Mouse (Mus musculus): ENCODE data around the gene Ccnd3.

- TF ChIP-seq CTCF (IDR thresholded peaks at IDR 0.05; ENCODE audit: low read depth, low read length) (no peak), POLR2A (IDR thresholded peaks at IDR 0.05; ENCODE audit: borderline replicate concordance, low read depth, low read length) (no peak)
These were observed 67.6 kb downstream of the Ccnd3 start for GRCm38 (mm10) chr17:47572436-47572835.
